Mouse (Mus musculus): ENCODE measurements at regions not wholly inside any gene's neighbourhood (a gene's known extent, or its start where the extent isn't known, plus 50 kb on each side); places are given as distances from the start of the nearest gene placed in this dataset.
A peak's percentile ranks its signal among the peaks of the same experiment; 100 is the strongest.

DNA sequence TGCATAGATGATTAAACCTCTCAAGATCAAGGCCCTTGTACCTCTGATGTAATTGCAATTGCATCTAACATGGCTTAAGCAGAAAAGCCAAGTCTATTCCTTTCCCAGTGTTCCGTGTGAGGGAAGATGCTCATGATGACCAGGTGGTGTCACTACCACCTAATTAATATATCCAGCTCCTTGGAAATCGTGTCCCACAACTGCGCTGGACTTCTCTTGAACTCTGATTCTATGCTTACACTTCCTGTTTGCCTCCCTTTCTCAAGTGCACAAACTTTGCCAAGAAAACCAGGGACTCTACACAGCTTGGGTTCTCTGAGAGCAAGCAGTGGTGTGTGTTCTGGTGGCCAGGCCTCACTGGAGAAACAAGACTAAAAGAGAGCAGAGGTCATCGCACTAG lies 58.0 kb upstream of the Slc1a1 start:
- Histone ChIP-seq H3K9ac (no peak overlapping the region), H3K4me2 (no peak overlapping the region), H3K27me3 (no peaks in the 10 kb centered on the region), H3K9me3 (replicated peaks) (no peaks in the 10 kb centered on the region), H3K27ac (no peak overlapping the region), H3K4me3 (no peak overlapping the region), H3K4me1 (0 out of 2 replicates have a peak, but pooled peaks cover 4% of the 10 kb centered on the region), H3K36me3 (ENCODE audit: poor library complexity, severe bottlenecking) (no peaks in the 10 kb centered on the region)
- 41% methylated on average over 4 of the region's 4 CpGs for WGBS
- ATAC-seq, result peak; percentile 53; the same call in 1 of the 2 replicates

DNA sequence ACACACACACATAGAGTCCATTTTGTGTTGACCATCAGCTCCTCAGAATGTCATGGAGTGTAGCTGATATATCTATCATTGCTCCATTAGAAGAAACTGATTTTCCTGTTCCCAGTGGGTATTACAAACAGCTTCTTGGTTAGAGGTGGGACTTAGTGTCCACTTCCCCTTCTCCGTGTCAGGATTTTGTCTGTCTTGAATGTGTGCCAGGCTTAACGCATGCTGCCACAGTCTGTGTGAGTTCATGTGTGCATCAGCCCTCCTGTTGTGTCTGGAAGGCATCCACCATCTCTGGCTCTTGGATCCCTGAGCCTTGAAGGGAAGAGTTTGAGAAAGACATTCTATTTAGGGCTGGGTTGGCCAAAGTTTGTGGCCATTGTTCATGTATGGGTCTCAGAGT lies 57.2 kb upstream of the Slc1a1 start:
- Histone ChIP-seq H3K9me3 (replicated peaks) (no peaks in the 10 kb centered on the region), H3K4me1 (0 out of 2 replicates have a peak, but pooled peaks cover 4% of the 10 kb centered on the region), H3K27ac (no peak overlapping the region), H3K4me3 (no peak overlapping the region), H3K36me3 (ENCODE audit: poor library complexity, severe bottlenecking) (no peaks in the 10 kb centered on the region), H3K27me3 (no peaks in the 10 kb centered on the region), H3K9ac (no peak overlapping the region), H3K4me2 (no peak overlapping the region)
- ATAC-seq, result no peak
- WGBS, result 53% methylated on average over 2 of the region's 2 CpGs

DNA sequence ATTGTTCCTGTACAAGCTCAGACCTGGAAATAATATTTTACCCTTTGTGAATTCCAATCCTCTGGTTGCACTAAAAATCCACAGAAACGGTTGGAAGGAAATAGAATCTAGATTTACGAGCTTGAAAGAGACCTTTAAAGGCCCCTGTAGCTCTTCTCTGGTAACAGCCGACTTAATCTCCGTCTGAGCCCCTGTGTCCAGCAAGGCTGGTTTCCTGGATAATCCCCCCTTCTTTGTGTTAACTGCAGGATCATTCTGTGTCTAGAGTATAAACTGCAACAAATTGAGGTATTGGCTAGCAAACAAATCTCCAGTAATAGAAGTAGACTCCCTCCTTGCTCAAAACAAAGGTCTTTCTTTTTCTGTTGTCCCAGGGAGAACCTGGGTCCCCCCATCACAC lies 56.5 kb upstream of the Slc1a1 start:
- ATAC-seq, result no peak
- WGBS, result 22% methylated on average over 4 of the region's 4 CpGs

DNA sequence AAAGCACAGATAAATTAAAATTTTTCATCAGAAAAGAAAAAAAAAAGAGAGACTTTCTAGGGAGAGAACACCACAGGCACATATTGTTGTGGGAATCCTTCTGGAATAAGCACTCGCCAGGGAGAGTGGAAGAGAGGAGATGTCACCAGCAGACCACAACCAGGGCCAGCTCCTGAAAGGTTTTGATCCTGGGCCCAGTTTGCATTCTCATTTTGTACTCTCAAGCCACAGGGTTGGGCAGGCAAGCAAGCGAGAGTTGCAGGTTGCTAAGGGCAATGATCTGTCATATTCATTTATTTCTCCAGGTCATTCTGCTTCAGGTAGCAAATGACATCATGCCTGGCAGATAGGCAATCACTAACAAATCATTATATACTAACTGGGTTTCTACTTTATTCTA lies 52.9 kb upstream of the Slc1a1 start:
- Histone ChIP-seq H3K4me3 (no peak overlapping the region), H3K36me3 (ENCODE audit: poor library complexity, severe bottlenecking) (no peaks in the 10 kb centered on the region), H3K9ac (no peak overlapping the region), H3K27ac (no peak overlapping the region), H3K4me1 (0 out of 2 replicates have a peak, but pooled peaks cover 4% of the 10 kb centered on the region), H3K4me2 (no peak overlapping the region), H3K9me3 (replicated peaks) (no peaks in the 10 kb centered on the region), H3K27me3 (no peaks in the 10 kb centered on the region)
- no peak for ATAC-seq
- WGBS, result 86% methylated on average over 2 of the region's 2 CpGs

More for the DNA sequence above, 56.5 kb upstream of the Slc1a1 start:
- H3K9ac ChIP-seq, result no peak overlapping the region
- H3K27ac ChIP-seq, result no peak overlapping the region
- H3K4me2 ChIP-seq, result no peak overlapping the region
- H3K4me3 ChIP-seq, result no peak overlapping the region
- H3K27me3 ChIP-seq, result no peaks in the 10 kb centered on the region
- no peaks in the 10 kb centered on the region for H3K9me3 ChIP-seq (replicated peaks)
- H3K36me3 ChIP-seq (ENCODE audit: poor library complexity, severe bottlenecking), result no peaks in the 10 kb centered on the region
- H3K4me1 ChIP-seq, result 0 out of 2 replicates have a peak, but pooled peaks cover 4% of the 10 kb centered on the region

Measured in forebrain, embryonic 13.5 days (tissue).